Mouse (Mus musculus): ENCODE data around the gene Fam72a.

DNA sequence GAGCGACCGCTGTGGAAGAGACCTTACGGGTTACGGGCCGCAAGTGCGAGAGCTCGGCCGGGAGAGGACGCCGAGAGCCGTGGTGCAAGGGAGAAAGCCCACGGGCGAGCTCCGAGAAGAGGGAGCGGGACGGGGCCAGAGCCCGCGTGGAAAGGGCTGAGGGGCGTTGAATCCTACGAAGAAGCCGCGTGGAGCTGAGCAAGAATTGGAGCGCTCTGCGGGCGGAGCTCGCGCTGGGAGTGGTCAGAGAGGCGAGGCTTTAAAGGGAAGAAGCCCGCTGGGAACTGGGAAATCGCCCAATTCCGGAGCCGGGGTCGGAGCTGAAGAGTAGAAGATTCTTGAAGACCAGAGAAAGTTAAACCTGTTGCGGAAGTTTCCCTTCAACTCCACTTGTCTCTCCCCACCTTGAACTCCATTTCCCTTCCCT is 391 bp downstream of the Fam72a start:
- TF ChIP-seq CTCF (IDR thresholded peaks at IDR 0.05; ENCODE audit: low read depth, low read length) (no peak), POLR2AphosphoS5 (IDR thresholded peaks at IDR 0.05; ENCODE audit: insufficient replicate concordance, low read depth, low read length) (no peak), TAL1 (conservative IDR thresholded peaks at IDR 0.05; ENCODE audit: low read depth, low read length) (no peak), GATA1 (IDR thresholded peaks at IDR 0.05; ENCODE audit: borderline replicate concordance, low read length) (no peak), GATA2 (IDR thresholded peaks at IDR 0.05; ENCODE audit: borderline replicate concordance, low read depth, low read length) (no peak)

All from G1E (cell line).